Mouse (Mus musculus): ENCODE data around the gene Spsb4.
"Not testable (repeated sequence)": the region's sequence is repeated elsewhere in the genome, so short reads cannot be mapped to it uniquely, and the experiment has no call there.

The Spsb4 gene

GRCm38 (mm10) chr9:96954063-96954809 lies 64.4 kb downstream of the Spsb4 start:
- in situ Hi-C loops (cut with MseI, MboI): no loop called here

GRCm38 (mm10) chr9:96953443-96953842 lies 65.2 kb downstream of the Spsb4 start:
- in situ Hi-C loops (cut with MseI, MboI): no loop called here

GRCm38 (mm10) chr9:96952310-96952975 lies 66.2 kb downstream of the Spsb4 start:
- in situ Hi-C loops (cut with MseI, MboI): no loop called here

GRCm38 (mm10) chr9:96949551-96949950 lies 69.1 kb downstream of the Spsb4 start:
- in situ Hi-C loops (cut with MseI, MboI): no loop called here

- in situ Hi-C loops (cut with MseI, MboI): no loop called here
These were observed 70.1 kb downstream of the Spsb4 start for GRCm38 (mm10) chr9:96948546-96948945.

GRCm38 (mm10) chr9:96947171-96947570 lies 71.5 kb downstream of the Spsb4 start:
- in situ Hi-C loops (cut with MseI, MboI): no loop called here

GRCm38 (mm10) chr9:96944517-96944916 lies 74.1 kb downstream of the Spsb4 start:
- in situ Hi-C loops (cut with MseI, MboI): no loop called here

GRCm38 (mm10) chr9:96942975-96943374 lies 75.7 kb downstream of the Spsb4 start:
- in situ Hi-C loops (cut with MseI, MboI): no loop called here

GRCm38 (mm10) chr9:96938887-96939286 lies 79.8 kb downstream of the Spsb4 start:
- in situ Hi-C loops (cut with MseI, MboI): no loop called here

GRCm38 (mm10) chr9:96936427-96936826 lies 82.2 kb downstream of the Spsb4 start:
- in situ Hi-C loops (cut with MseI, MboI): not testable (repeated sequence)

- in situ Hi-C loops (cut with MseI, MboI): no loop called here
These were observed 82.9 kb downstream of the Spsb4 start for GRCm38 (mm10) chr9:96935556-96936300.

- in situ Hi-C loops (cut with MseI, MboI): no loop called here
These were observed 83.8 kb downstream of the Spsb4 start for GRCm38 (mm10) chr9:96934816-96935215.

- in situ Hi-C loops (cut with MseI, MboI): no loop called here
These were observed 85.9 kb downstream of the Spsb4 start for GRCm38 (mm10) chr9:96932751-96933150.

GRCm38 (mm10) chr9:96923577-96924316 lies 94.9 kb downstream of the Spsb4 start:
- in situ Hi-C loops (cut with MseI, MboI): no loop called here

GRCm38 (mm10) chr9:96923119-96923518 lies 95.5 kb downstream of the Spsb4 start:
- in situ Hi-C loops (cut with MseI, MboI): no loop called here

- in situ Hi-C loops (cut with MseI, MboI): loop anchor here (5.0 kb wide), 1 partner anchor 150 kb away; no protein-coding TSS in a partner anchor
These were observed 101.8 kb downstream of the Spsb4 start for GRCm38 (mm10) chr9:96916620-96917538.

GRCm38 (mm10) chr9:96916076-96916475 lies 102.6 kb downstream of the Spsb4 start:
- in situ Hi-C loops (cut with MseI, MboI): loop anchor here (5.0 kb wide), 1 partner anchor 151 kb away; no protein-coding TSS in a partner anchor

- in situ Hi-C loops (cut with MseI, MboI): loop anchor here (5.0 kb wide), 1 partner anchor 152 kb away; no protein-coding TSS in a partner anchor
These were observed 103.8 kb downstream of the Spsb4 start for GRCm38 (mm10) chr9:96914851-96915250.

GRCm38 (mm10) chr9:96914005-96914404 lies 104.6 kb downstream of the Spsb4 start:
- in situ Hi-C loops (cut with MseI, MboI): no loop called here

GRCm38 (mm10) chr9:96909503-96909902 lies 109.1 kb downstream of the Spsb4 start:
- in situ Hi-C loops (cut with MseI, MboI): no loop called here

Measured in mouse trophoblast stem cell (cell line).